Mouse (Mus musculus): ENCODE results near the gene 4930426L09Rik. TPM values are rescaled to one million over a fixed set of nuclear protein-coding genes. Genes with fewer than 3 reads are reported as not detected.
A peak's percentile ranks its signal among the peaks of the same experiment; 100 is the strongest.

Gene 4930426L09Rik
- polyA plus RNA-seq, 1 experiment: 2.4 TPM

DNA sequence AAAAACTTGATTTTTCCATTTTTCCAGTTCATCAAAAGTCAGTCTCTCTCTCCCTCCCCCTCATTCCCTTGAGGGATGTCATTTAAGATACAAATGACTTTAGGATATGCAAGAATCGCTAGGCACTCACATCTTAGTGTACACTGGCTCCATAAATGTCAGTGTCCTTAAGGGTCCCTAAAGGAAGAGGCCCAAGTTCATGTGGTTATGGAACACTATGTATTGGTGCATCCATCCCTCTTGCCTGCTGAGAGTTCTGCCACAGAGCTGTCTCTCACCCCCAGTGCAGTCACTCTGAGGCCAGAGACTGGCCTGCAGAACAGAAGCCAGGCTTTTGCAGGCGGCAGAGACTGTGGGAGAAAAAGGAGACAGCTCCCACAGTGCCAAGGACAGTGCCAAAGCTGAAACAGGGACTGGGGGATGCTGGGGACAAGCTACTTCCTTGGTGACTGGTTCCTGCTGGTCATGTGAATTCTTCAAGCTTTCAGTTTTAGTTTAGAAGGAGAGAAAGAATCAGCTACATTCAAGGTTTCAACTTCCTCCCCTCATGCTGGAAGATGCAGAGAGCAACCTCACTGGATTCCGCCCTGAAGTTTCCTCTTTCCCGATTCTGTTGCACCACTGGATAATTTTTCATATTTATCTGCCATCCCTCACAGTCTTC is 39.9 kb downstream of the 4930426L09Rik start:
- 55% methylated on average over 4 of the region's 4 CpGs for WGBS
- TF ChIP-seq CTCF (IDR thresholded peaks at IDR 0.05; ENCODE audit: control insufficient read depth, insufficient read depth, low read length) (no peak), POLR2A (IDR thresholded peaks at IDR 0.05; ENCODE audit: borderline replicate concordance, control insufficient read depth, low read depth, low read length) (no peak)
- no peak overlapping the region for H3K4me3 ChIP-seq (replicated peaks; ENCODE audit: control insufficient read depth, low read depth, low read length)
- 0 out of 2 replicates have a peak overlapping the region, but pooled peaks have one; percentile 32 for H3K27ac ChIP-seq (ENCODE audit: control insufficient read depth, insufficient read depth, low read depth, low read length, poor library complexity)
- no peaks in the 10 kb centered on the region for H3K4me1 ChIP-seq (ENCODE audit: control insufficient read depth, insufficient read depth, low read length)

DNA sequence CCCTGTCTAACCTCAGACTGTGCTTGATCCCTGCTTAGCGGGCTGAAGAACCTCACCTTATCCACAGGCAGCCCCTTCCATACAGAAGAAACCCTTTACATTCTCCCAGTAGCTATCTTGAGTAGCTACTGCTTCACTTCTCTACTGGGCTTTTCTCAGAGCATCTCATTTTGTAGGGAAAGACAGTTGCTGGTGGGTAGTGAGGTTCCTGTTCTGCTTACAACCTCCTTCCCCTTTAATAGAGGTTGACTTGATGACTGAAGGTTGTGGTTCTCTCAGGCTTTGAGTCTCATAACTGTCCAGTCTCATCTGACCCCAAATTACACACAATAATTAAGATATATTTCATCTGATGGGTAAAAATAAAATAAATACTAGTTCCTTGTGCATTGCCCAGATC is 50.1 kb downstream of the 4930426L09Rik start:
- TF ChIP-seq CTCF (IDR thresholded peaks at IDR 0.05; ENCODE audit: control insufficient read depth, insufficient read depth, low read length) (no peak), POLR2A (IDR thresholded peaks at IDR 0.05; ENCODE audit: borderline replicate concordance, control insufficient read depth, low read depth, low read length) (no peak)
- no peak overlapping the region for H3K27ac ChIP-seq (ENCODE audit: control insufficient read depth, insufficient read depth, low read depth, low read length, poor library complexity)
- 33% methylated on average over 1 of the region's 1 CpGs for WGBS

DNA sequence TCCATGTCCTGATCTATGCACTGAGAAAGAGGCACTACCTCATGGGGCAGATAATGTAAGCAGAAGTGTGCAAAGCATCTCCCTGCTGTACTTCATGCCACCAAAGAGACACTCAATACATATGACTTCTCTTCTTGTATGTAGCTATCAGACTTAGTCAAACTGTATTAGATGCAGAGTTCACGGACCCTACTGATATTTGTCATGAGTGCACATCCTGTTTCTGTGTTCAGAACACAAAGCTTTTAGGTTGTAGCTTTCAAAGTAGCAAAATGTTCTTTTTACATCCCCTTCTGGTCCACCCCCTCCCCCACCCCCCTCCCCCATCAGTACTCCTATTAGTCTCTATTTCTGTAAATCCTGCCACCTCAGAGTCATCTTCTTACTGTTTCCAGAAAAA is 51.2 kb downstream of the 4930426L09Rik start:
- Histone ChIP-seq H3K27ac (ENCODE audit: control insufficient read depth, insufficient read depth, low read depth, low read length, poor library complexity) (no peak overlapping the region), H3K4me3 (replicated peaks; ENCODE audit: control insufficient read depth, low read depth, low read length) (no peak overlapping the region), H3K4me1 (ENCODE audit: control insufficient read depth, insufficient read depth, low read length) (no peaks in the 10 kb centered on the region; the same call in 1 of the 2 replicates)
- TF ChIP-seq CTCF (IDR thresholded peaks at IDR 0.05; ENCODE audit: control insufficient read depth, insufficient read depth, low read length): no peak
- TF ChIP-seq POLR2A (IDR thresholded peaks at IDR 0.05; ENCODE audit: borderline replicate concordance, control insufficient read depth, low read depth, low read length): no peak
- WGBS: 65% methylated on average over 1 of the region's 1 CpGs

More for the DNA sequence above, 50.1 kb downstream of the 4930426L09Rik start:
- H3K4me3 ChIP-seq (replicated peaks; ENCODE audit: control insufficient read depth, low read depth, low read length): no peak overlapping the region
- no peaks in the 10 kb centered on the region; the same call in 1 of the 2 replicates for H3K4me1 ChIP-seq (ENCODE audit: control insufficient read depth, insufficient read depth, low read length)

Other genes with a start within 250 kb of the 4930426L09Rik start
- gene Pip4k2a, start 217 bp upstream of the 4930426L09Rik start, polyA plus RNA-seq (2011; ENCODE audit: insufficient read depth, insufficient read length, low replicate concordance, missing spikeins): 37.2 and 46.7 TPM in 2 replicates
- gene Armc3, start 201.0 kb downstream of the 4930426L09Rik start, polyA plus RNA-seq (2011; ENCODE audit: insufficient read depth, insufficient read length, low replicate concordance, missing spikeins): 0.70 and 0.72 TPM in 2 replicates

All from bone marrow, adult 2 months (tissue).